In genomic region chrX:159744035-159744434, GRCm38 (mm10) we compare ENCODE assay signal across 9 mouse cellular contexts.
DNase-seq lines count a peak whose midpoint lies in the region; ATAC-seq lines count a peak whose summit lies in the region.
"Had no signal": no experiment of that assay in that cellular context is flagged by ENCODE, and none has a peak within 500 bp of the region (broad histone marks: within the 10 kb centered on the region; RNA-seq: fewer than 3 reads in every experiment).

No protein-coding gene starts in this region.

- H3K27ac ChIP-seq in midbrain, embryonic 10.5 days (replicated peaks): no peak overlapping the region

- no peaks in the 10 kb centered on the region for H3K9me3 ChIP-seq in midbrain, embryonic 10.5 days (replicated peaks)

- H3K4me1 ChIP-seq in midbrain, embryonic 10.5 days: peaks cover 4% of the 10 kb centered on the region

- DNase-seq in adrenal gland, postnatal 10 days: peak; percentile 32
- no peak for DNase-seq in adrenal gland, postnatal 25 days
- DNase-seq in kidney, postnatal 10 days: peak; percentile 11
- no peak for DNase-seq in kidney, postnatal 36 days
- peak; percentile 13 for DNase-seq in MN1 (ENCODE audit: low spot score)
- DNase-seq in heart, adult 8-10 months (ENCODE audit: low spot score): peak; percentile 10
- DNase-seq in midbrain, embryonic 10.5 days (ENCODE audit: low spot score): no peak
- DNase-seq: cerebellum, adult 8-10 months had no signal

- WGBS in midbrain, embryonic 10.5 days: 63% methylated on average over 5 of the region's 5 CpGs

- no peaks in the 10 kb centered on the region for H3K36me3 ChIP-seq in midbrain, embryonic 10.5 days

- H3K27me3 ChIP-seq in midbrain, embryonic 10.5 days (ENCODE audit: low read depth, poor library complexity, severe bottlenecking): peaks cover 89% of the 10 kb centered on the region

- no peak overlapping the region for H3K4me3 ChIP-seq in midbrain, embryonic 10.5 days

- ATAC-seq in granulocyte monocyte progenitor cell, adult 5-6 weeks (replicated peaks; ENCODE audit: poor library complexity, severe bottlenecking): no peak

Comparison
In these comparisons a context has a peak if more than half of its experiments do, and no peak if none do; other contexts are left out.
1. DNase-seq: peak in adrenal gland, postnatal 10 days (single experiment), kidney, postnatal 10 days (single experiment), MN1 (single experiment) and heart, adult 8-10 months (single experiment); none in adrenal gland, postnatal 25 days (single experiment), kidney, postnatal 36 days (0 of 2) and midbrain, embryonic 10.5 days (single experiment).